20 mouse cellular contexts compared by ENCODE assay signal in genomic region chr2:29586017-29586702, GRCm38 (mm10). TPM values are rescaled to one million over a fixed set of nuclear protein-coding genes. Genes with fewer than 3 reads are reported as not detected.
A peak's percentile ranks its signal among the peaks of the same experiment; 100 is the strongest.
DNase-seq lines count a peak whose midpoint lies in the region; ATAC-seq and TF ChIP-seq lines count a peak whose summit lies in the region.
"Had no signal": no experiment of that assay in that cellular context is flagged by ENCODE, and none has a peak within 500 bp of the region (broad histone marks: within the 10 kb centered on the region; RNA-seq: fewer than 3 reads in every experiment).

No protein-coding gene starts in this region.

- H3K4me2 ChIP-seq in hindbrain, embryonic 12.5 days (replicated peaks): no peak overlapping the region
- no peak overlapping the region for H3K4me2 ChIP-seq in midbrain, embryonic 11.5 days
- H3K4me2 ChIP-seq in neural tube, embryonic 12.5 days (replicated peaks): no peak overlapping the region
- H3K4me2 ChIP-seq: embryonic facial prominence, embryonic 12.5 days; intestine, embryonic 15.5 days; liver, embryonic 11.5 days had no signal

- no peak overlapping the region for H3K4me3 ChIP-seq in hindbrain, embryonic 12.5 days
- H3K4me3 ChIP-seq in midbrain, embryonic 11.5 days (ENCODE audit: low read depth, low read length): no peak overlapping the region
- H3K4me3 ChIP-seq in neural tube, embryonic 12.5 days: no peak overlapping the region
- H3K4me3 ChIP-seq in forebrain, embryonic 10.5 days: no peak overlapping the region
- H3K4me3 ChIP-seq: embryonic facial prominence, embryonic 12.5 days; erythroblast, embryonic 14.5 days; gastrocnemius, adult 2 months; intestine, embryonic 15.5 days had no signal

- H3K27ac ChIP-seq in hindbrain, embryonic 12.5 days: peak overlapping the region; percentile 73
- H3K27ac ChIP-seq in midbrain, embryonic 11.5 days (ENCODE audit: low read depth, low read length): no peak overlapping the region
- H3K27ac ChIP-seq in neural tube, embryonic 12.5 days: peak overlapping the region; percentile 34
- no peak overlapping the region for H3K27ac ChIP-seq in forebrain, embryonic 10.5 days
- H3K27ac ChIP-seq: embryonic facial prominence, embryonic 12.5 days; gastrocnemius, adult 2 months; intestine, embryonic 15.5 days; stomach, postnatal 0 days had no signal

- no peaks in the 10 kb centered on the region for H3K9me3 ChIP-seq in hindbrain, embryonic 12.5 days (replicated peaks)
- H3K9me3 ChIP-seq in midbrain, embryonic 11.5 days (ENCODE audit: control insufficient read depth, low read length): no peaks in the 10 kb centered on the region
- no peaks in the 10 kb centered on the region for H3K9me3 ChIP-seq in neural tube, embryonic 12.5 days
- no peaks in the 10 kb centered on the region for H3K9me3 ChIP-seq in forebrain, embryonic 10.5 days
- H3K9me3 ChIP-seq: embryonic facial prominence, embryonic 12.5 days; intestine, embryonic 15.5 days had no signal

- no peak for TF ChIP-seq POLR2A in brain, embryonic 14.5 days (IDR thresholded peaks at IDR 0.05; ENCODE audit: borderline replicate concordance, extremely low read depth, insufficient read depth, insufficient read length, poor library complexity, severe bottlenecking)

- WGBS in hindbrain, embryonic 12.5 days: 31% methylated on average over 8 of the region's 8 CpGs
- WGBS in midbrain, embryonic 11.5 days: 18% methylated on average over 8 of the region's 8 CpGs
- WGBS in neural tube, embryonic 12.5 days: 28% methylated on average over 8 of the region's 8 CpGs
- 24% methylated on average over 8 of the region's 8 CpGs for WGBS in forebrain, embryonic 10.5 days

- peak; percentile 52 for DNase-seq in brain, embryonic 14.5 days (ENCODE audit: low read depth)
- no peak for DNase-seq in midbrain, embryonic 11.5 days (ENCODE audit: low spot score, missing footprints)
- no peak for DNase-seq in lung, postnatal 4 days
- DNase-seq in heart, adult 8-10 months (ENCODE audit: low spot score): no peak
- DNase-seq in forebrain, embryonic 10.5 days (ENCODE audit: extremely low spot score, low spot score): no peak
- no peak for DNase-seq in lung, postnatal 14 days
- DNase-seq: B cell, adult 2 months; cerebellum, adult 9-10 months; gastrocnemius, adult 2 months; heart, postnatal 36 days; kidney, postnatal 4 days; lung, adult 18-20 months; right cerebral cortex, postnatal 4 days had no signal

- peaks cover 12% of the 10 kb centered on the region for H3K4me1 ChIP-seq in hindbrain, embryonic 12.5 days
- H3K4me1 ChIP-seq in midbrain, embryonic 11.5 days (ENCODE audit: control insufficient read depth, insufficient read depth, low read length): peaks cover 5% of the 10 kb centered on the region; the same call in 1 of the 2 replicates
- H3K4me1 ChIP-seq in neural tube, embryonic 12.5 days: peaks cover 11% of the 10 kb centered on the region
- H3K4me1 ChIP-seq in forebrain, embryonic 10.5 days: peaks cover 23% of the 10 kb centered on the region
- H3K4me1 ChIP-seq: embryonic facial prominence, embryonic 12.5 days; intestine, embryonic 15.5 days had no signal

- no peak for TF ChIP-seq CTCF in brain, embryonic 14.5 days (IDR thresholded peaks at IDR 0.05; ENCODE audit: borderline replicate concordance, extremely low read depth, insufficient read depth, insufficient read length)

- no peaks in the 10 kb centered on the region for H3K36me3 ChIP-seq in hindbrain, embryonic 12.5 days
- H3K36me3 ChIP-seq in midbrain, embryonic 11.5 days (ENCODE audit: control insufficient read depth, insufficient read depth, low read length): no peaks in the 10 kb centered on the region
- no peaks in the 10 kb centered on the region for H3K36me3 ChIP-seq in neural tube, embryonic 12.5 days
- no peaks in the 10 kb centered on the region for H3K36me3 ChIP-seq in forebrain, embryonic 10.5 days (replicated peaks)
- H3K36me3 ChIP-seq: embryonic facial prominence, embryonic 12.5 days; intestine, embryonic 15.5 days had no signal

- H3K9ac ChIP-seq in hindbrain, embryonic 12.5 days: no peak overlapping the region
- no peak overlapping the region for H3K9ac ChIP-seq in midbrain, embryonic 11.5 days (ENCODE audit: low read length)
- H3K9ac ChIP-seq in neural tube, embryonic 12.5 days: no peak overlapping the region
- H3K9ac ChIP-seq: embryonic facial prominence, embryonic 12.5 days; intestine, embryonic 15.5 days had no signal

- no peaks in the 10 kb centered on the region; the same call in 1 of the 2 replicates for H3K27me3 ChIP-seq in hindbrain, embryonic 12.5 days
- H3K27me3 ChIP-seq in midbrain, embryonic 11.5 days (ENCODE audit: control insufficient read depth, insufficient read depth, low read length): no peaks in the 10 kb centered on the region
- no peaks in the 10 kb centered on the region for H3K27me3 ChIP-seq in neural tube, embryonic 12.5 days (replicated peaks)
- H3K27me3 ChIP-seq in forebrain, embryonic 10.5 days (ENCODE audit: poor library complexity, severe bottlenecking): peaks cover 21% of the 10 kb centered on the region
- H3K27me3 ChIP-seq: embryonic facial prominence, embryonic 12.5 days; intestine, embryonic 15.5 days had no signal

- peak; percentile 66 for ATAC-seq in hindbrain, embryonic 12.5 days (ENCODE audit: low FRiP score)
- peak; percentile 73 for ATAC-seq in midbrain, embryonic 11.5 days (ENCODE audit: low FRiP score)
- peak; percentile 65; the same call in 1 of the 2 replicates for ATAC-seq in neural tube, embryonic 12.5 days (ENCODE audit: low FRiP score, low read depth)
- ATAC-seq: intestine, embryonic 15.5 days had no signal

RNA-seq across cellular contexts. Expression of gene Rapgef1, which starts 33.4 kb away (rescaled TPM):
- polyA plus RNA-seq in brain, embryonic 14.5 days (2012; rRNA removed): 94.9 and 101 TPM in 2 replicates
- 22.7 and 24.7 TPM in 2 replicates for polyA plus RNA-seq in hindbrain, embryonic 12.5 days (2016; fragmentation: Nextera tagmentation; extraction: Ambion mirVana)
- 12.4 and 15.6 TPM in 2 replicates for polyA plus RNA-seq in midbrain, embryonic 11.5 days (2014; fragmentation: Nextera tagmentation; extraction: Ambion mirVana)
- 23.4 and 26.3 TPM in 2 replicates for polyA plus RNA-seq in neural tube, embryonic 12.5 days (2016; fragmentation: Nextera tagmentation; extraction: Ambion mirVana)
- total RNA-seq in heart, adult 8-10 months (2022): 100 to 1,000 TPM in 3 of 4 experiments, 10 to 100 TPM in 1; 98.1 to 113 (median 107) TPM
- polyA plus RNA-seq in forebrain, embryonic 10.5 days (2016; fragmentation: Nextera tagmentation; extraction: Ambion mirVana): 15.9 and 17.2 TPM in 2 replicates

Comparison
In these comparisons a context has a peak if more than half of its experiments do, and no peak if none do; other contexts are left out.
1. H3K27ac ChIP-seq: peak in hindbrain, embryonic 12.5 days (single experiment) and neural tube, embryonic 12.5 days (single experiment); none in midbrain, embryonic 11.5 days (single experiment) and forebrain, embryonic 10.5 days (single experiment).
2. Peak in every context shown above with its lines, with median percentiles within 50 percentile points of each other: ATAC-seq.